Mouse (Mus musculus): Measurements from ENCODE around the gene Tmod1.

DNA sequence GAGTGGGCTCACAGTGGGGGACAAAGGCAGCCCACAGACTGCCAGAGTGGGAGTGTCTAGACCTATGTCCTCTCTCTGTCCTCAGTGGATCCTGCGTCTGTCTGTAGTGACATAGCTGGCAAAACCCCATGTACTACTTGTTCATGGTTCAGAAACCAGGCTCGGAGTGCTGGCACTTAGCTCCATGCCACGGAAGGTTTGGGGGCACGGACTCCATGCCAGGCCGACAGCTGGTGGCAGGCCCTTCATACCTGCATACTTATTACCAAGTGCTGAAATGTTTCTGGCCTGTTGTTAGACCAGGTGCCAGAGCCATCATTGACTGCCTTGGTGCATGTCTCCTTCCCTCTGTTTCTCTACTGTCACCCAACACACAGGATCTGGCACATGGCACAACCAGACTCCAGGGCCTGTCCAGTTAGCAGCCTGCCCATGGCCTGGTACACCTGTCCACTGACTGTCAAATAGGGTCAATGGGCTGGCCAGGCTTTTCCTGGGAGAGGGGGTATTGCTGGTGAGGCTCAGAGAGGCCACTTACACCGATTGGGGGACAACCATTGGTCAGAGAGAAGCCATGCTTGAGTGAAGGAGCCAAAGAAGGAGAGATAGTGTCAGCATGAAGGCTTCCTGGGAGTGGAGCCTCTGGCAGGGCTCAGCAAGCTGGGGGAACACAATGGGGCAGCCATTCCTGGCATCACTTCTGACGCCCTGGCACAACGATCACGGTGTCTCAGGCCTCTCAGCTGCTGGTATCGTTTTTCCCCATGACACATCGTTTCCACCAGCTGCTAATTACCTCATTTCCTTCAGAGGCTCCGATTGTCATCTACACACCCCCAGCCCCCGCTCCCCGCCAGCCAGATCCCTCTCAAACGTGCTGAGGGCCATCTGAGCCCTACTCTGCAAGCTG lies 56.4 kb downstream of the Tmod1 start:
- TF ChIP-seq CTCF (IDR thresholded peaks at IDR 0.05; ENCODE audit: extremely low read depth, insufficient read length, insufficient replicate concordance, low read depth, low read length) (no peak), POLR2A (IDR thresholded peaks at IDR 0.05; ENCODE audit: low read depth, low read length) (no peak)

Data from small intestine, adult 2 months (tissue).